ENCODE assay signal across 7 mouse cellular contexts in the genomic region with DNA sequence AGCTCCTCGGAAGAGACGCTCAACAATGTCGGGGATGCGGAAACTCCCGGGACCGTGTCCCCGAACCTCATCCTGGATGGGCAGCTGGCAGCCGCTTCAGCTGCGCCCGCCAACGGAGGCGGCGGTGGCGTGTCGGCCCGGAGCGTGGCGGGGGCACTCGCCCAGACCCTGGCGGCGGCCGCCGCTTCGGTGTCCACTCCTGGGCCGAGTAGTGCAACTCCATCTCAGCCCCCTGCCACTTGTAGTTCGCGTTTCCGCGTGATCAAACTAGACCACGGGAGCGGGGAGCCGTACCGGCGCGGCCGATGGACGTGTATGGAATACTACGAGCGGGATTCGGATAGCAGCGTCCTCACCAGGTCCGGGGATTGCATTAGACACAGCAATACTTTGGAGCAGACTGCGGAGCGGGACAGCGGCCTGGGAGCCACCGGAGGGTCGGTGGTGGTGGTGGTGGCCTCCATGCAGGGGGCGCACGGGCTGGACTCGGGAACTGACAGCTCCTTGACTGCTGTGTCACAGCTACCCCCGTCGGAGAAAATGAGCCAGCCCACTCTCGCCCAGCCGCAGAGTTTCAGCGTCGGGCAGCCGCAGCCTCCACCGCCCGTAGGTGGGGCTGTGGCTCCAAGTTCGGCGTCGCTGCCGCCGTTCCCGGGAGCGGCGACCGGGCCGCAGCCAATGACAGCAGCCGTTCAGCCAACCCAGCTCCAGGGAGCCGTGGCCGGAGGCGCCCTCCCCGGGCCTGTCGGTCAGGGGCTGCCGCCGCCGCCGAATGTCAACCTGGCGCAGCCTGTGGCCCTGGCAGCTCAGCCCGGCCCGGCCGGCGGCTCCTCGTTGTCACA. TPM values are rescaled to one million over a fixed set of nuclear protein-coding genes. Genes with fewer than 3 reads are reported as not detected.
A peak's percentile ranks its signal among the peaks of the same experiment; 100 is the strongest.
DNase-seq lines count a peak whose midpoint lies in the region; ATAC-seq lines count a peak whose summit lies in the region.

No protein-coding gene starts in this region.

- H3K27ac ChIP-seq in intestine, embryonic 16.5 days (ENCODE audit: low read length), result peak overlapping the region; percentile 100
- H3K27ac ChIP-seq in limb, embryonic 10.5 days, result peak overlapping the region; percentile 99
- H3K27ac ChIP-seq in midbrain, embryonic 12.5 days (replicated peaks), result peak overlapping the region; percentile 99

- peak; percentile 85 for DNase-seq in adrenal gland, adult 2 months
- DNase-seq in embryo, embryonic 11 days, result peak; percentile 91
- DNase-seq in gastrocnemius, postnatal 36 days, result peak; percentile 61 to 68
- DNase-seq in limb, embryonic 10.5 days (ENCODE audit: low spot score), result peak; percentile 83
- peak; percentile 77 for DNase-seq in skeletal muscle tissue, adult 2 months (ENCODE audit: low read depth, low spot score)

- H3K9ac ChIP-seq in intestine, embryonic 16.5 days (ENCODE audit: low read depth, low read length), result peak overlapping the region; percentile 99
- peak overlapping the region; percentile 99 for H3K9ac ChIP-seq in midbrain, embryonic 12.5 days (replicated peaks)

- no peaks in the 10 kb centered on the region for H3K4me1 ChIP-seq in intestine, embryonic 16.5 days (ENCODE audit: control insufficient read depth, insufficient read depth, low read length)
- H3K4me1 ChIP-seq in limb, embryonic 10.5 days, result peaks cover 32% of the 10 kb centered on the region
- H3K4me1 ChIP-seq in midbrain, embryonic 12.5 days, result peaks cover 21% of the 10 kb centered on the region

- H3K4me3 ChIP-seq in intestine, embryonic 16.5 days (ENCODE audit: low read length), result peak overlapping the region; percentile 99
- H3K4me3 ChIP-seq in limb, embryonic 10.5 days, result peak overlapping the region; percentile 98
- peak overlapping the region; percentile 100 for H3K4me3 ChIP-seq in midbrain, embryonic 12.5 days

- ATAC-seq in intestine, embryonic 16.5 days, result peak; percentile 69
- peak; percentile 79 for ATAC-seq in midbrain, embryonic 12.5 days (ENCODE audit: low FRiP score, low read depth)

- H3K36me3 ChIP-seq in intestine, embryonic 16.5 days (ENCODE audit: control insufficient read depth, insufficient read depth, low read length), result no peaks in the 10 kb centered on the region
- H3K36me3 ChIP-seq in limb, embryonic 10.5 days, result peaks cover 9% of the 10 kb centered on the region
- H3K36me3 ChIP-seq in midbrain, embryonic 12.5 days, result no peaks in the 10 kb centered on the region

- H3K9me3 ChIP-seq in intestine, embryonic 16.5 days (ENCODE audit: control insufficient read depth, low read length), result no peaks in the 10 kb centered on the region
- no peaks in the 10 kb centered on the region for H3K9me3 ChIP-seq in limb, embryonic 10.5 days (replicated peaks)
- no peaks in the 10 kb centered on the region for H3K9me3 ChIP-seq in midbrain, embryonic 12.5 days

- no peaks in the 10 kb centered on the region for H3K27me3 ChIP-seq in intestine, embryonic 16.5 days (replicated peaks; ENCODE audit: control insufficient read depth, insufficient read depth, low read length)
- H3K27me3 ChIP-seq in limb, embryonic 10.5 days (ENCODE audit: low read depth, poor library complexity, severe bottlenecking), result no peaks in the 10 kb centered on the region
- H3K27me3 ChIP-seq in midbrain, embryonic 12.5 days, result no peaks in the 10 kb centered on the region

- peak overlapping the region; percentile 75 for H3K4me2 ChIP-seq in intestine, embryonic 16.5 days (ENCODE audit: low read depth, low read length)
- peak overlapping the region; percentile 98 for H3K4me2 ChIP-seq in midbrain, embryonic 12.5 days (replicated peaks)

- intact Hi-C loops in gastrocnemius, postnatal 36 days (cut with DNase I), result loop anchor here (5.0 to 10.0 kb wide), 5 partner anchors 71 to 369 kb away; a partner anchor contains a TSS

- under 1% methylated on average over 83 of the region's 85 CpGs for WGBS in intestine, embryonic 16.5 days
- under 1% methylated on average over 85 of the region's 85 CpGs for WGBS in limb, embryonic 10.5 days
- under 1% methylated on average over 71 of the region's 85 CpGs for WGBS in midbrain, embryonic 12.5 days

RNA-seq across cellular contexts. Expression of a gene that starts 1.6 kb away (rescaled TPM):
- 10 to 100 TPM; 31.0 to 39.8 TPM for total RNA-seq in adrenal gland, adult 2 months (2021)
- polyA plus RNA-seq in adrenal gland, adult 2 months (2012; rRNA removed), result 44.8 and 49.5 TPM in 2 replicates
- 10 to 100 TPM; 19.9 to 21.9 TPM for total RNA-seq in gastrocnemius, postnatal 36 days (2021)
- 5.0 and 6.1 TPM in 2 replicates for polyA plus RNA-seq in intestine, embryonic 16.5 days (2015; fragmentation: Nextera tagmentation; extraction: Ambion mirVana)
- 8.0 and 8.4 TPM in 2 replicates for polyA plus RNA-seq in limb, embryonic 10.5 days (2016; fragmentation: Nextera tagmentation; extraction: Ambion mirVana)
- 15.1 and 16.9 TPM in 2 replicates for polyA plus RNA-seq in midbrain, embryonic 12.5 days (2016; fragmentation: Nextera tagmentation; extraction: Ambion mirVana)

Comparison
In these comparisons a context has a peak if more than half of its experiments do, and no peak if none do; other contexts are left out.
1. Peak in every context shown above with its lines: DNase-seq, ATAC-seq, H3K4me3 ChIP-seq and H3K27ac ChIP-seq.